Mouse (Mus musculus): ENCODE data around the gene Thrap3. TPM values are rescaled to one million over a fixed set of nuclear protein-coding genes. Genes with fewer than 3 reads are reported as not detected.

Gene Thrap3
- polyA plus RNA-seq, 1 experiment from 2014 or later = 98.1 TPM

- Histone ChIP-seq H3K4me3 (replicated peaks) (no peak overlapping the region), H3K4me2 (no peak overlapping the region), H3K27me3 (no peaks in the 10 kb centered on the region), H3K9me3 (replicated peaks) (no peaks in the 10 kb centered on the region), H3K9ac (no peak overlapping the region), H3K27ac (no peak overlapping the region), H3K4me1 (replicated peaks) (peaks cover 6% of the 10 kb centered on the region; the same call in 1 of the 2 replicates), H3K36me3 (peaks cover 55% of the 10 kb centered on the region)
- WGBS (ENCODE audit: insufficient replicate concordance) = 74% methylated on average over 4 of the region's 4 CpGs
- no peak for ATAC-seq (ENCODE audit: low read depth)
- DNase-seq = no peak
These were observed 64.8 kb downstream of the Thrap3 start for GRCm38 (mm10) chr4:126137773-126138172.

- Histone ChIP-seq H3K4me2 (no peak overlapping the region), H3K9ac (no peak overlapping the region), H3K4me3 (replicated peaks) (no peak overlapping the region), H3K4me1 (replicated peaks) (peaks cover 11% of the 10 kb centered on the region), H3K27me3 (no peaks in the 10 kb centered on the region), H3K27ac (no peak overlapping the region), H3K9me3 (replicated peaks) (no peaks in the 10 kb centered on the region), H3K36me3 (peaks cover 59% of the 10 kb centered on the region)
- WGBS (ENCODE audit: insufficient replicate concordance) = 73% methylated on average over 4 of the region's 4 CpGs
- DNase-seq = no peak
- ATAC-seq (ENCODE audit: low read depth) = no peak
These were observed 67.9 kb downstream of the Thrap3 start for GRCm38 (mm10) chr4:126134639-126135038.

DNA sequence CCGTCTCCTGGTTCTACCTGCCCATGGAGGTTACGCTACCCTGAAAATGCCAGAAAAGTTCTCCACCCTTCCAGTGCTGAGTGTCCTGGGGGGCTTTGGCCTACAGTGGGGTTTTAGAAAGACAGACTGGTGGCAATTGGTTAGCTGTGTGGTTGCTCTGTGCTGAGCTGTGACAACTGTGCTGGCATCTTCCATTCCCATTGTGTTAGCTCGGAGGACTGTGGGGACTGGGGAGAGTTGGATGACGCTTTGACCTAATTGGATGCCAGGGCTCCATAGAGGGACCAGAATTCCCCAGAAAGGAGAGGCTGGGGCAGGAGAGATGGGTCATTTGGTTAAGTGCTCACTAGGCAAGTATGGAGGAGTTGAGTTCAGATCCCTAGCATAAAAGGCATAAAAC lies 68.3 kb downstream of the Thrap3 start:
- Histone ChIP-seq H3K27me3 (no peaks in the 10 kb centered on the region), H3K27ac (no peak overlapping the region), H3K4me1 (replicated peaks) (peaks cover 11% of the 10 kb centered on the region), H3K4me3 (replicated peaks) (no peak overlapping the region), H3K4me2 (no peak overlapping the region), H3K9ac (no peak overlapping the region), H3K9me3 (replicated peaks) (no peaks in the 10 kb centered on the region), H3K36me3 (peaks cover 62% of the 10 kb centered on the region)
- 80% methylated on average over 4 of the region's 4 CpGs for WGBS (ENCODE audit: insufficient replicate concordance)
- ATAC-seq (ENCODE audit: low read depth) (no peak), DNase-seq (no peak)

GRCm38 (mm10) chr4:126132636-126133264 lies 69.8 kb downstream of the Thrap3 start:
- no peak overlapping the region for H3K4me2 ChIP-seq
- no peak overlapping the region for H3K4me3 ChIP-seq (replicated peaks)
- H3K4me1 ChIP-seq (replicated peaks) = peaks cover 11% of the 10 kb centered on the region
- H3K27me3 ChIP-seq = no peaks in the 10 kb centered on the region
- peak overlapping the region; percentile 50 for H3K27ac ChIP-seq
- peaks cover 56% of the 10 kb centered on the region for H3K36me3 ChIP-seq
- ATAC-seq (ENCODE audit: low read depth) = no peak
- no peak overlapping the region for H3K9ac ChIP-seq
- no peak for DNase-seq
- H3K9me3 ChIP-seq (replicated peaks) = no peaks in the 10 kb centered on the region
- WGBS (ENCODE audit: insufficient replicate concordance) = 80% methylated on average over 6 of the region's 6 CpGs

DNA sequence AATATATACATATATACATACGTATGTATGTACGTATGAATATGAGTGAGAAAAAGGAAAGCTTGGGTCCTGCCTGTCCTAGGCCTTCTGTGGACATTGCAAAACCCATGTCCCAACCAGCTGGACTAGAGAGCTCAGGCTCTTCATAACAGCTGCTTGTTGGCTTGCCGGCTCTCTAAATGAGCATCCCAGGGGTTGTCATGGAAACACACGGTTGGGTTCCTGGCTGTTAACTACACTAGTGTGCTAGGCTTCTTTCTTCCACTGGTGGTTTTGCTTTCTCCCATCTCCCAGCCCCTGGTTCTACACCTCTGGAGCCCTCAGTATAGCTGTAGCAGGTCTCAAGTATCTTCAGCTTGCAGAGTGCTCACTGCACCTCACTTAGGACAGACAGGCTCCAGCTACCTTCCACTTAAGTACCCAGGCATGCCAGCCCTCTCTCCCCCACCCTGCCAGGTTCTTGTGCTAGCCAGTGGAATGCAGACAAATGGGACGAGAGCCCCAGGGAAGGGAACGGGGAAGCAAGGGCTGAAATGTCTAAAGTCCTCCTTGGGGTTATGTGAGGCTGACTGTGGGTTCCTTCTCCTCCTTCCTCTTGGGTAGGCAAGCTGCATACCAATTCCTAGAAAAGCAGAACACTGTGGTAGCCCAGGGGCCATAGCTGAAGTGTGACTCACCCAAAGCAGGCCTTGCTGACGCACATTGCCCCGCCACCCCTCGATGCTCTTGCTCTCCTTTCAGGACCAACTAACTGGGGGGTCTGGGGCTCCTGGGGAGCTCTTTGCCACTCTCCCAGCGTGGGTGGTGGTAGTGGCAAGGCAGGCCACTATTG lies 71.1 kb downstream of the Thrap3 start:
- 56% methylated on average over 10 of the region's 10 CpGs for WGBS (ENCODE audit: insufficient replicate concordance)
- ATAC-seq (ENCODE audit: low read depth) (peak; percentile 11; the same call in 1 of the 2 replicates), DNase-seq (no peak)
- H3K4me2 ChIP-seq = no peak overlapping the region
- H3K4me1 ChIP-seq (replicated peaks) = peaks cover 16% of the 10 kb centered on the region
- no peak overlapping the region for H3K9ac ChIP-seq
- H3K27ac ChIP-seq = peak overlapping the region; percentile 50
- H3K27me3 ChIP-seq = no peaks in the 10 kb centered on the region
- H3K36me3 ChIP-seq = peaks cover 52% of the 10 kb centered on the region
- H3K9me3 ChIP-seq (replicated peaks) = no peaks in the 10 kb centered on the region
- H3K4me3 ChIP-seq (replicated peaks) = no peak overlapping the region

DNA sequence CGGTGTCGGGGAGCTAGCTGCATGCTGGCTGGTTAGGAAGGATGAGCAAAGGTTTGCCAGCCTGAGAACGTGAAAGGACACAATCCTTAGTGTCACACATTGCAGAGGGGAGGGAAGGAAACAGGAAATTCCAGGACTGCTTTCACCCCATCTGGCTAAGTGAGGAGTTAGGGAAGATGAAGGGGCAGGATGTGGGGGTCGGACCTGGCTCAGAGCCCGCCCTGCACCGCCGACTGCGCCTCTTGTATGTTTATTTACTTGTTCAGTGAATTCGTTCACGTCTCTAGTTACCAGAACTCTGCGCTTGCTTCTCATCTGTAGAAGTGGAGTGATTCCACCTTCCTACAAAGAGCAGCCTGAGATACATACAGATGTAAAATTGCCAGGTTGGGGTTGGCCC lies 72.1 kb downstream of the Thrap3 start:
- DNase-seq = no peak
- Histone ChIP-seq H3K4me3 (replicated peaks) (no peak overlapping the region), H3K27ac (peak overlapping the region; percentile 48), H3K4me2 (no peak overlapping the region), H3K36me3 (peaks cover 51% of the 10 kb centered on the region), H3K4me1 (replicated peaks) (peaks cover 18% of the 10 kb centered on the region), H3K9me3 (replicated peaks) (no peaks in the 10 kb centered on the region), H3K27me3 (no peaks in the 10 kb centered on the region), H3K9ac (no peak overlapping the region)
- 0 out of 2 replicates have a peak, but pooled peaks have one; percentile 11 for ATAC-seq (ENCODE audit: low read depth)
- 78% methylated on average over 11 of the region's 11 CpGs for WGBS (ENCODE audit: insufficient replicate concordance)

DNA sequence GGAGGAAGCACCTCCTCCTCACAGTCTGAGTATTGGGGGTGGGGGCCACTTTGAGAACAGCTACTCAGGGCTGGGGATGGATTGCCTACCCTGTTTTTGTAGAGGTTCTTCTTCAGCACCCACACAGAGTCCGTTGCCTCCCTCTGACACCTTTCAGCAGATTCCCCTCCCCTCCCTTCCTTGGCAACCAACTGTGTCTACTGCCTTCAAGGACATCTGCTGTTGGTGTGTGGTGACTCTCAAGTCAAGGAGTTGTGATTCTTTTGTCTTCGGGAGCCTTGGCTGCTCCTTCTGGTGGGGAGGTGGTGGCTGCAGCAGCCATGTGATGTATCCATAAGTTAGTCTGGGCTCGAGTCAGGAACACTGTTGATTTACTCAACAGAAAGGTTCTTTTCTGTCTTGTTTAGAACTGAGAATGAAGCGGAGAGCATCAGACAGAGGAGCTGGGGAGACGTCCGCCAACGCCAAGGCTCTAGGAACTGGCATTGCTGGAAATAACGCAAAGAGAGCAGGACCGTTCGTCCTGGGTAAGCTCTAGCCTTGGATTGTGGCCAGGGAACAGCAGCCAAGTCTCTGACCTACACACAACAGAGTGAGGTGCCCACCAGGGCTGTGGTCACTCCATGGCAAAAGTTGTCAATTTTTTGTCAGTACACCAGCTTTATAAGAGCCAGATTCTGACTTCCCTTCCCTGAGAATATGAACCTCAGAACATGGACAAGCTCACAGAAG lies 79.1 kb downstream of the Thrap3 start:
- 80% methylated on average over 10 of the region's 10 CpGs for WGBS (ENCODE audit: insufficient replicate concordance)
- Histone ChIP-seq H3K4me3 (replicated peaks) (no peak overlapping the region), H3K9me3 (replicated peaks) (no peaks in the 10 kb centered on the region), H3K27ac (no peak overlapping the region), H3K9ac (no peak overlapping the region), H3K36me3 (peaks cover 44% of the 10 kb centered on the region), H3K4me2 (no peak overlapping the region), H3K27me3 (no peaks in the 10 kb centered on the region), H3K4me1 (replicated peaks) (peaks cover 7% of the 10 kb centered on the region; the same call in 1 of the 2 replicates)
- DNase-seq (no peak), ATAC-seq (ENCODE audit: low read depth) (no peak)

DNA sequence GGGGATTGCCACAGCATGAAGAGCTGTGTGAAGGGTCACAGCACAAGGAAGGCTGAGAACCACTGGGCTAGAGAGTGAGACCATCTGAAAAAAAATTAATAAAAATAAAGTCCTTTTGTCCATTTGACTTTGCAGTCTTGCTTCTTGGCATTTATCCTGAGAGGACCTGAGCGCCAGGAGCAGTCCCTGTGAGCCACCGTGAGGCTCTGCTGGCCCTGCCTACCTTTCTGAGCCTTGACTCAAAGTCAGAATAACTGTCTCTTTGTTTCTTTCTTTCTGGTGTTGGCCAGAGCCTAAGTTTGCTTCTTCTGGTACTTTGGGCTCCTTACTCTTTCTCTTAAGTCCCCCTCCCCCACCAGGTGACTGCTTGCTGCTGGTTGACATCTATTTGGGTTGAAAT lies 82.1 kb downstream of the Thrap3 start:
- DNase-seq = no peak
- Histone ChIP-seq H3K27me3 (no peaks in the 10 kb centered on the region), H3K36me3 (peaks cover 31% of the 10 kb centered on the region), H3K4me1 (replicated peaks) (peaks cover 6% of the 10 kb centered on the region), H3K4me3 (replicated peaks) (no peak overlapping the region), H3K27ac (no peak overlapping the region), H3K4me2 (no peak overlapping the region), H3K9ac (no peak overlapping the region), H3K9me3 (replicated peaks) (no peaks in the 10 kb centered on the region)
- WGBS (ENCODE audit: insufficient replicate concordance) = 79% methylated on average over 2 of the region's 2 CpGs
- ATAC-seq (ENCODE audit: low read depth) = no peak

GRCm38 (mm10) chr4:126120052-126120451 lies 82.5 kb downstream of the Thrap3 start:
- H3K36me3 ChIP-seq = peaks cover 27% of the 10 kb centered on the region

DNA sequence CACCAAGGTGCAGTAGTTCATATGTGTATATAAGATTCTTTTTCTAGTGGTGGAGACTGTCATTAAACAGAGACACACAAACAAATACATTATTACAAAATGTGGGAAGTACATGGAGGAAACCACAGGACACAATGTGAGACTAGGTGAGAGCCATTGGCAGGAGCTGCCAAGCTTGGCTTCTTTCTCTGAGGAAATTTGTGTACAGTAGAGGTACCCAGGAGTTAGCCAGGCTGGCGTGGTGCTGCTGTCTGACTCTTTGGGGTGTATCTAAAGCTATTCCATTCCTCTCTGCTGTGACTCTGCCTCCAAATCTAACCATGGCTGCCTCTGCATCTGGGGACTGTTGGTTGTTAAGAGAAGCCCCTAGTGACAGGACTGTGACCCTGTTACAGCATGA lies 83.5 kb downstream of the Thrap3 start:
- no peak for DNase-seq
- 61% methylated on average over 1 of the region's 1 CpGs for WGBS (ENCODE audit: insufficient replicate concordance)

More at GRCm38 (mm10) chr4:126120052-126120451, 82.5 kb downstream of the Thrap3 start:
- no peak overlapping the region for H3K9ac ChIP-seq
- no peak overlapping the region for H3K27ac ChIP-seq
- DNase-seq (no peak), ATAC-seq (ENCODE audit: low read depth) (no peak)
- no peaks in the 10 kb centered on the region for H3K9me3 ChIP-seq (replicated peaks)
- H3K4me2 ChIP-seq = no peak overlapping the region
- no peaks in the 10 kb centered on the region for H3K27me3 ChIP-seq
- 75% methylated on average over 5 of the region's 5 CpGs for WGBS (ENCODE audit: insufficient replicate concordance)
- H3K4me1 ChIP-seq (replicated peaks) = peaks cover 11% of the 10 kb centered on the region
- H3K4me3 ChIP-seq (replicated peaks) = no peak overlapping the region

GRCm38 (mm10) chr4:126118651-126119050 lies 83.9 kb downstream of the Thrap3 start:
- H3K4me2 ChIP-seq = no peak overlapping the region
- DNase-seq (no peak), ATAC-seq (ENCODE audit: low read depth) (no peak)
- H3K27me3 ChIP-seq = no peaks in the 10 kb centered on the region
- no peak overlapping the region for H3K9ac ChIP-seq
- no peaks in the 10 kb centered on the region for H3K9me3 ChIP-seq (replicated peaks)
- H3K4me3 ChIP-seq (replicated peaks) = no peak overlapping the region
- 75% methylated on average over 4 of the region's 4 CpGs for WGBS (ENCODE audit: insufficient replicate concordance)
- no peak overlapping the region for H3K27ac ChIP-seq
- peaks cover 25% of the 10 kb centered on the region for H3K4me1 ChIP-seq (replicated peaks)
- peaks cover 15% of the 10 kb centered on the region for H3K36me3 ChIP-seq

More for the DNA sequence above, 83.5 kb downstream of the Thrap3 start:
- H3K36me3 ChIP-seq = peaks cover 17% of the 10 kb centered on the region
- H3K9ac ChIP-seq = no peak overlapping the region
- H3K27ac ChIP-seq = no peak overlapping the region
- peaks cover 21% of the 10 kb centered on the region for H3K4me1 ChIP-seq (replicated peaks)
- H3K27me3 ChIP-seq = no peaks in the 10 kb centered on the region
- no peak overlapping the region for H3K4me2 ChIP-seq
- no peaks in the 10 kb centered on the region for H3K9me3 ChIP-seq (replicated peaks)
- no peak overlapping the region for H3K4me3 ChIP-seq (replicated peaks)
- ATAC-seq (ENCODE audit: low read depth) = no peak

Data from liver, embryonic 13.5 days (tissue).